Mouse (Mus musculus) ES-Bruce4 (cell line): ENCODE measurements around the gene Gm5580.
"Not testable (repeated sequence)": the region's sequence is repeated elsewhere in the genome, so short reads cannot be mapped to it uniquely, and the experiment has no call there.

Source experiments
- CTCF ChIP-seq: IDR thresholded peaks from one replicate; pipeline ENCODE4 v1.8.1; 2011; ENCODE audit warnings: low read depth, low read length
- POLR2A ChIP-seq: IDR thresholded peaks from one replicate; pipeline ENCODE4 v1.8.1; 2011; ENCODE audit warnings: low read length; ENCODE audit not compliant: insufficient read depth

DNA sequence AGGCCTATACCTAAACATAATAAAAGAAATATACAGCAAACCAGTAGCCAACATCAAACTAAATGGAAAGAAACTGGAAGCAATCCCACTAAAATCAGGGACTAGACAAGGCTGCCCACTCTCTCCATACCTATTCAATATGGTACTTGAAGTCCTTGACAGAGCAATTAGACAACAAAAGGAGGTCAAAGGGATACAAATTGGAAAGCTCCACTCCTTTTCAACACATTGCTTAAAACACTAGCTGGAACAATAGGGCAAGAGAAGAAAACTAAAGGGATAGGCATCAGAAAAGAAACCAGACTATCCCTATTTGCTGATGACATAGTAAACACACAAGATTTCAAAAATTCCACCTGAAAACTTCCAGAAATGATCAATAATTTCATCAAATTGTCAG is 50.0 kb downstream of the Gm5580 start:
- TF ChIP-seq CTCF, POLR2A: not testable (repeated sequence)
